Mouse (Mus musculus): Measurements from ENCODE around the gene Mid1.
"Not testable (repeated sequence)": the region's sequence is repeated elsewhere in the genome, so short reads cannot be mapped to it uniquely, and the experiment has no call there.

DNA sequence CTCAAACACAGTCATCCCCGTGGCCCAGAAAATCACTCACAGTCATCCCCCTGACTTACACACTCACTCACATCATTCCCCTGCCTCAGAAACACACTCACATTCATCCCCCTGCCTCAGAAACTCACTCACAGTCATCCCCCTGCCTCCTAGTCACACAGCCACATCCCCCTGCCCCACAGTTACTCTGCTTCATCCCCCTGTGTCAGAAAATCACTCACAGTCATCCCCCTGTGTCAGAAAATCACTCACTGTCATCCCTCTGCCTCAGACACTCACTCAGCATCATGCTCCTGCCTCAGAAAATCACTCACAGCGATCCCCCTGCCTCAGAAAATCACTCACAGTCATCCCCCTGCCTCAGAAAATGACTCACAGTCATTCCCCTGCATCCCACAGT is 319.2 kb downstream of the Mid1 start:
- not testable (repeated sequence) for TF ChIP-seq GATA1 (IDR thresholded peaks at IDR 0.05; ENCODE audit: borderline replicate concordance, low read length); FLI1 (IDR thresholded peaks at IDR 0.05; ENCODE audit: low read length)
